Mouse (Mus musculus) urinary bladder, postnatal 0 days (tissue): ENCODE data around the gene Rilp. TPM values are rescaled to one million over a fixed set of nuclear protein-coding genes. Genes with fewer than 3 reads are reported as not detected.

Experiments
- microRNA counts: library from miRNA; unstranded; fragments of <30 nt; microRNA quantifications from one replicate; lab custom pipeline; 2016
- microRNA-seq: library from miRNA; unstranded; fragments of <30 nt; microRNA quantifications from one replicate; pipeline ENCODE4, GENCODE M21; 2016
- polyA plus RNA-seq: library from polyadenylated mRNA; unstranded; fragments of >200 nt; fragmentation: Nextera tagmentation; extraction: Ambion mirVana; gene quantifications from 2 replicates; pipeline ENCODE4 v1.2.1, GENCODE M21; 2015

The Rilp gene
- polyA plus RNA-seq: 3.8 and 4.4 TPM in 2 replicates

GRCm38 (mm10) chr11:75509741-75510626 lies at the start of gene Rilp:
Gene Rilp, plus strand, starts transcription at chr11:75510094.

GRCm38 (mm10) chr11:75460844-75461742 lies 48.8 kb upstream of the Rilp start, which contains the start of gene Tlcd2:
Gene Tlcd2, plus strand, starts transcription at chr11:75461715.

GRCm38 (mm10) chr11:75486601-75487285 lies 23.2 kb upstream of the Rilp start, which contains the start of gene Prpf8:
Gene Prpf8, plus strand, starts transcription at chr11:75486816.

GRCm38 (mm10) chr11:75513336-75513735 lies 3.4 kb downstream of the Rilp start, which contains the start of gene Scarf1:
Gene Scarf1, plus strand, starts transcription at chr11:75513540.

GRCm38 (mm10) chr11:75531469-75532242 lies 21.8 kb downstream of the Rilp start, which contains the start of gene Slc43a2:
Gene Slc43a2, plus strand, starts transcription at chr11:75531694.

MicroRNA genes within 50 kb of the gene (microRNA counts, 519-probe panel; counts per million panel counts)
- 5,697 counts per million, percentile 98 among the panel's probes with 10 or more counts for microRNA mmu-miR-22 (lab: Ali Mortazavi, UCI)

Small RNA genes within 50 kb of the gene (microRNA-seq; reads per million reads assigned to microRNA genes)
- gene Mir22 (49,453 reads per million, percentile 99 among the genes with 10 or more reads in this experiment), gene Mir3971 (not detected)

Other genes starting within 250 kb of the Rilp start
- 95.4 and 102 TPM in 2 replicates for gene Rpa1, start 161.8 kb upstream of the Rilp start, polyA plus RNA-seq
- 11.2 and 11.3 TPM in 2 replicates for gene Smyd4, start 161.7 kb upstream of the Rilp start, polyA plus RNA-seq
- 168 and 180 TPM in 2 replicates for gene Serpinf1, start 87.4 kb upstream of the Rilp start, polyA plus RNA-seq
- gene Serpinf2, start 70.5 kb upstream of the Rilp start, polyA plus RNA-seq: 0.21 and 0.57 TPM in 2 replicates
- 3.1 and 3.6 TPM in 2 replicates for gene Wdr81, start 55.4 kb upstream of the Rilp start, polyA plus RNA-seq
- 20.0 and 24.6 TPM in 2 replicates for gene Tlcd2, start 48.4 kb upstream of the Rilp start, polyA plus RNA-seq
- gene Prpf8, start 23.3 kb upstream of the Rilp start, polyA plus RNA-seq: 18.4 and 19.3 TPM in 2 replicates
- 2.7 and 3.2 TPM in 2 replicates for gene Scarf1, start 3.4 kb downstream of the Rilp start, polyA plus RNA-seq
- gene Slc43a2, start 21.6 kb downstream of the Rilp start, polyA plus RNA-seq: 3.7 and 4.3 TPM in 2 replicates
- gene Pitpna, start 78.0 kb downstream of the Rilp start, polyA plus RNA-seq: 110 and 112 TPM in 2 replicates
- 18.8 and 22.6 TPM in 2 replicates for gene Inpp5k, start 120.9 kb downstream of the Rilp start, polyA plus RNA-seq
- 108 and 141 TPM in 2 replicates for gene Myo1c, start 140.4 kb downstream of the Rilp start, polyA plus RNA-seq
- gene Crk, start 169.2 kb downstream of the Rilp start, polyA plus RNA-seq: 86.8 and 101 TPM in 2 replicates
- 414 and 511 TPM in 2 replicates for gene Ywhae, start 222.8 kb downstream of the Rilp start, polyA plus RNA-seq